Mouse (Mus musculus) c-Kit-positive CD71-negative TER-119-negative erythroid progenitor cells, embryonic 14.5 days (primary cell): ENCODE data around the gene Nipal4.
"Not testable (repeated sequence)": the region's sequence is repeated elsewhere in the genome, so short reads cannot be mapped to it uniquely, and the experiment has no call there.

ENCODE experiments used
- DNase-seq: peaks from one replicate; pipeline ENCODE4 v3.0.0-alpha.2; 2013; ENCODE audit warnings: low read depth

Gene Nipal4

GRCm38 (mm10) chr11:46165866-46166585 is at the start of gene Nipal4:
Gene Nipal4 (minus strand): TSS chr11:46166508.
- DNase-seq: no peak

GRCm38 (mm10) chr11:46215354-46215753 is 49.0 kb upstream of the Nipal4 start:
- DNase-seq: peak; percentile 73

DNA sequence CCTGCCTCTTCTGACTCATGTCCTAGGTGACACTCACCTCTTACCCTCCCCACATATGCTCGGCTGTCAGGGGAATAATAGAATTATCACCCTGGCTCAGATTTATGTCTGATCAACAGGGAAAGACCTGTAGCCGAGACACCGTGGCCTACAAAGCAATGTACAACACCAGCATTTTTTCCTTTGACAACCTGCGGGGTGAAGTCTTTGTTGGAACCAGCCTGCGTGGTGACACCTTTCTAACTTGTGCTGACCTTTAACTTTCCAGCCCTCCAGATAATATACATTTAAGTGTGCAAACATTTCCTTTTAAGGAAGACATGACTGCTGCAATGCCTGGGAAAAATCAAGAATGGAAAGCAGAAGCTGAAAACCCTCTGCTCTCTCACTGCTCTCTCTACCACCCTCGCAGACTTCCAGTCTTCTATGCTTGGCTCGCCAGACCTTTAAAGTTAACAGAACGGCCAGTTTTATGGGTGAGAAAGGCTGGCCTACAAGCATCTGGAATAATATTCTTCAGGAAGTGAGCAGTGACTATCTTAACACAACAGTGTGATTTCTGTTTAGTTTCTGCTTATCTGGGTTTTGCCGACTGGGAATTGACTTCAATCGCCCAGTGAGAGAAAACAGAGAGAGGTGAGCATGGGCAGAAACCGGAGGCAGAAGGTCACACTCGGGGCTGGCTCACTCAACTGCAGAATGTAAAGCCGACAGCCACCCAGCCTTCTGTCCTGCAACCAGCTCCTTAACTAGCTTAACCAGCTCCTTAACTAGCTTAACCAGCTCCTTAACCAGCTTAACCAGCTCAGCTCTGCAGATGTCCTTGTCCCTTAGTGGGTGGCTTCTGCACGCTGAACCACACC is 48.3 kb upstream of the Nipal4 start:
- no peak for DNase-seq

- no peak for DNase-seq
These were observed 47.5 kb upstream of the Nipal4 start for GRCm38 (mm10) chr11:46213844-46214243.

DNA sequence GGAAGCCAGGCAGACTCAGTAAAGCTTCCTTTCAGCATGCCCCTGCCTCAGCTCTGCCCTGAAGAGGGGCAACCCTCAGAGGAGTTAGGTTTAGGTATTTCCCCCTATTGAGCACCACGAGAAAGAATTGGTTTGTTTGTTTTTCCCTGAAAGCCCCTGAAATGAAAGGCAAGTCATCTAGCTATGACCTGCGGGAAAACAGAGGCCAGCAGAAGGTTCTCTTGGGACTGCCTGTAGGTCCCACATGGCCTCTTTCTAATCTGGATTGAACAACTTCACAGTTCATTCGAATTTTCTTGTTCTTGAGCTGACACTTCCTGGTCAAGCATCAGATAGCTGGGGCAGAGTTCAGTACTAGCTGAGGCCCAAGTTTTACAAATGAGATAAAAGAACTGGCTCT is 45.5 kb upstream of the Nipal4 start:
- DNase-seq: no peak

- DNase-seq: no peak
These were observed 43.6 kb upstream of the Nipal4 start for GRCm38 (mm10) chr11:46209884-46210283.

- DNase-seq: no peak
These were observed 39.5 kb upstream of the Nipal4 start for GRCm38 (mm10) chr11:46205639-46206409.

- DNase-seq: no peak
These were observed 38.5 kb upstream of the Nipal4 start for GRCm38 (mm10) chr11:46204841-46205240.

DNA sequence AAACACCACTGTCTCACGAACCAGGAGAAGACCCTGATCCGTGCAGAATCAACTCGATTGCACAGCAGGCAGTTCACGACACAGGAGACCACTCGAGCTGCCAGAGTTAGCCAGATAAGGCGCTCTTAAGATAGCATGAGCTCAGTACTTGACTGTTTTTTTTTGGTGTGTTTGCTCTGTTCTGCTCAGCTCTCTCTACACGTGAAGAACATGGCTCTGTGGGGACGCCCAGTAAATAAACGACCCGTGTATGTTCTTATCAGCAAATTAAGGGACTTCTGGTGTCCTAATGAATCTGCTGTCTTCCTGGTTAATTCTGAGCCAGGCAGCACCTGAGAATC is 36.2 kb upstream of the Nipal4 start:
- no peak for DNase-seq

- no peak for DNase-seq
These were observed 35.6 kb upstream of the Nipal4 start for GRCm38 (mm10) chr11:46201636-46202546.

DNA sequence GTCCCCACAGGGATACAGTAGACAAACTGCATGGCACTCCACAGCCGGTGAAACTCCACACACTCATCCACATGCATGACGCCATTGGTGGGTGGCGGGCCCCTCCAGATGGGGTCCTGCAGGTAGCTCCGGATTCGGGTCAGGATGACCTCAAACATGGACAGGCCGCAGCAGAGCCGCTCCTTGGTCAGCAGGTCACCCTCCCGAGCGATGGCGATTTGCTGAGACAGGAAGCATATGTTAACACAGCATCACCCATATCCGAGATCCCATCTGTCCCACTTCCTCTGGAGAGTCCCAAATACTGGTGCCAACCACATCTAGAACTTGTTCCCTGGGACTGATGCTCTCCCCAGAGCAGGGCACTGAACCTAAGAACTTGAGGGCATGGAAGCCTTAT is 34.4 kb upstream of the Nipal4 start:
- no peak for DNase-seq

DNA sequence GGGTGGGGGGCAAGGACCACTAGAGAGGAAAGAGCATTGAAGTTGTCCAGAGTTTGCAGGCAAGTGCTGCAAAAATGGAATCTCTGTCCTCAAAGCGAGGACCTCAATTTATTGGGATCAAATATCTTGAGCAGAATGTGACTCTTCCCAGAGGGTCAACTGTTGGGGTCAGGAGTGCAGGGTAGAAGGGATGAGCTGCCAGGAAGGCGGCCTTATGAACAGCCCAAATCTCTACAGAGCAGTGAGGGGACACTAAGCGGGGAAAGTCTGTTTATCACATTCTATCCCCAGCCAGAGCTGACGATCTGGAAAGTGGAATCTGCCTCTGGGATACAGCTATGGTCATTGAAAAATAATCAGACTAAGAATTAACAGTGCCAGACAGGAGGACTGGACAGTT is 27.9 kb upstream of the Nipal4 start:
- no peak for DNase-seq

- DNase-seq: no peak
These were observed 22.0 kb upstream of the Nipal4 start for GRCm38 (mm10) chr11:46188283-46188682.

GRCm38 (mm10) chr11:46185486-46185885 is 19.2 kb upstream of the Nipal4 start:
- DNase-seq: no peak

GRCm38 (mm10) chr11:46184946-46185345 is 18.6 kb upstream of the Nipal4 start:
- DNase-seq: no peak

DNA sequence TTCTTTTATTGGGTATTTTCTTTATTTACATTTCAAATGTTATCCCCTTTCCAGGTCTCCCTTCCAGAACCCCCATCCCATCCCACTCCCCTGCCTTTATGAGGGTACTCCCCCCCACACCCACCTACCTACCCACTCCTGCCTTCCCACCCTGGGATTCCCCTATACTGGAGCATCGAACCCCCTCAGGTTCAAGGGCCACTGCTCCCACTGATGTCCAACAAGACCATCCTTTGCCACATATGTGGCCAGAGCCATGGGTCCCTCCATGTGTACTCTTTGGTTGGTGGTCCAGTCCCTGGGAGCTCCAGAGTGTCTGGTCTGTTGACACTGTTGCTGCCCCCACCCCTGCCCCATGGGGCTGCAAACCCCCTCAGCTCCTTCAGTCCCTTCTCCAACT is 15.7 kb upstream of the Nipal4 start:
- DNase-seq: not testable (repeated sequence)

GRCm38 (mm10) chr11:46177246-46178043 is 11.1 kb upstream of the Nipal4 start:
- DNase-seq: no peak

DNA sequence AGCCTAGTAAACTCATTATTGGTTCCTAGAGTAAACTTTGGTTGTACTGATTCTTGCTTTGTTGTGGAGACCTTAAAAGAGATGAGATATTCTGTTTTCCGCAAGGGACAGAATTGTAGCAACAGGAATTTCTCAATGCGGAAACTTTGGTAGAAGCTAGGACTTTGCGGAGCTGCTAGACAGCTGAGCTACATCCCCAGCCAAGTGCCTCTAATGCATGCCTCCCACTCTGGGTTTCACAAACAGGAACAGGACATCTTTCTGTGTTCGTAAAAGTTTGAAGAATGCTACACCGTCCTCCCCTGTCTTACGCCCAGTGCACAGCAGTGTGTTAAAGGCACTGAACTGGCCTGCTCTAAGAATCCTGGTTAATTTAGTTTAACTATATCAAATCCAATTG is 9.8 kb upstream of the Nipal4 start:
- no peak for DNase-seq

GRCm38 (mm10) chr11:46172128-46172527 is 5.8 kb upstream of the Nipal4 start:
- DNase-seq: no peak

- no peak for DNase-seq
These were observed 3.6 kb upstream of the Nipal4 start for GRCm38 (mm10) chr11:46169908-46170307.

DNA sequence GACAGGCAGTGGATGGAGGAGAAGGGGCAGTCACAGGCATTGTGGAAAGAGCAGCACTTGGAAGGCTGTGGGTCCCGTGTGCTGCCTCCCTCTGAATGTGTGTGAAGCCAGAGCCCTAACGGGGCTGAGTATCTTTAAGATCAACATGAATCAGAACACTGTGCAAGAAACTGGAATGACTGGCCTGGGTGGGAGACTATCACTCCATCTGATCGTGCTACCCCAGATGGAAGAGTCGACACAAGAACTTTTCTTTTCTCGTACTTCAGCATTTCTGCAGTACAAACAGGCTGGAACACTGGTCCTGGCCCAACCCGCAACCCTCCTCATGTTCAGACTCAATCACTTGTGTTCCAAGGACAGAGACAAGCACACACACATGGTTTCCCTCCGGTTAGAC is 2.2 kb upstream of the Nipal4 start:
- no peak for DNase-seq
